Comparison of ENCODE assay signal across 9 mouse cellular contexts in genomic region chr5:143633558-143633871, GRCm38 (mm10). TPM values are rescaled to one million over a fixed set of nuclear protein-coding genes. Genes with fewer than 3 reads are reported as not detected.
DNase-seq lines count a peak whose midpoint lies in the region; ATAC-seq and TF ChIP-seq lines count a peak whose summit lies in the region.
"Had no signal": no experiment of that assay in that cellular context is flagged by ENCODE, and none has a peak within 500 bp of the region (broad histone marks: within the 10 kb centered on the region; RNA-seq: fewer than 3 reads in every experiment).

No protein-coding gene starts in this region.

- H3K9ac ChIP-seq in hindbrain, embryonic 14.5 days = no peak overlapping the region
- H3K9ac ChIP-seq in heart, embryonic 13.5 days = peak overlapping the region; percentile 50
- peak overlapping the region; percentile 36; the same call in 1 of the 2 replicates for H3K9ac ChIP-seq in liver, embryonic 14.5 days (replicated peaks)
- no peak overlapping the region for H3K9ac ChIP-seq in forebrain, embryonic 13.5 days

- peaks cover 42% of the 10 kb centered on the region for H3K4me1 ChIP-seq in hindbrain, embryonic 10.5 days (replicated peaks)
- peaks cover 12% of the 10 kb centered on the region for H3K4me1 ChIP-seq in hindbrain, embryonic 14.5 days (replicated peaks; ENCODE audit: control insufficient read depth, insufficient read depth, low read length)
- H3K4me1 ChIP-seq in heart, embryonic 13.5 days = peaks cover 75% of the 10 kb centered on the region
- H3K4me1 ChIP-seq in liver, embryonic 14.5 days (replicated peaks; ENCODE audit: control insufficient read depth in 2 of 2, insufficient read depth in 2 of 2, low read length in 1 of 2) = peaks cover 68 to 73% of the 10 kb centered on the region in 2 experiments
- peaks cover 3% of the 10 kb centered on the region; the same call in 1 of the 2 replicates for H3K4me1 ChIP-seq in forebrain, embryonic 13.5 days

- H3K27ac ChIP-seq in hindbrain, embryonic 10.5 days = peak overlapping the region; percentile 54; the same call in 1 of the 2 replicates
- no peak overlapping the region; the same call in 1 of the 2 replicates for H3K27ac ChIP-seq in hindbrain, embryonic 14.5 days
- H3K27ac ChIP-seq in heart, embryonic 13.5 days (replicated peaks) = peak overlapping the region; percentile 77
- H3K27ac ChIP-seq in liver, embryonic 14.5 days = peak overlapping the region; percentile 76
- no peak overlapping the region; the same call in 1 of the 2 replicates for H3K27ac ChIP-seq in forebrain, embryonic 13.5 days
- H3K27ac ChIP-seq: forebrain, embryonic 10.5 days had no signal

- no peaks in the 10 kb centered on the region for H3K36me3 ChIP-seq in hindbrain, embryonic 10.5 days
- H3K36me3 ChIP-seq in hindbrain, embryonic 14.5 days (replicated peaks; ENCODE audit: control insufficient read depth, insufficient read depth) = no peaks in the 10 kb centered on the region
- peaks cover 2% of the 10 kb centered on the region; the same call in 1 of the 2 replicates for H3K36me3 ChIP-seq in heart, embryonic 13.5 days
- peaks cover 3% of the 10 kb centered on the region; the same call in 1 of the 2 replicates for H3K36me3 ChIP-seq in liver, embryonic 14.5 days (replicated peaks; ENCODE audit: control insufficient read depth, insufficient read depth, low read depth)
- H3K36me3 ChIP-seq in forebrain, embryonic 13.5 days (ENCODE audit: poor library complexity, severe bottlenecking) = no peaks in the 10 kb centered on the region

- H3K27me3 ChIP-seq in hindbrain, embryonic 10.5 days (ENCODE audit: insufficient read depth, poor library complexity, severe bottlenecking) = no peaks in the 10 kb centered on the region
- no peaks in the 10 kb centered on the region for H3K27me3 ChIP-seq in hindbrain, embryonic 14.5 days (ENCODE audit: control insufficient read depth, insufficient read depth, low read length)
- H3K27me3 ChIP-seq in heart, embryonic 13.5 days (replicated peaks) = no peaks in the 10 kb centered on the region
- no peaks in the 10 kb centered on the region for H3K27me3 ChIP-seq in liver, embryonic 14.5 days (ENCODE audit: control insufficient read depth, insufficient read depth, low read length)
- H3K27me3 ChIP-seq in forebrain, embryonic 13.5 days = no peaks in the 10 kb centered on the region

- no peak for DNase-seq in hindbrain, embryonic 10.5 days (ENCODE audit: low spot score)
- no peak for DNase-seq in hindbrain, embryonic 14.5 days (ENCODE audit: low spot score)
- peak; percentile 55 for DNase-seq in MN1 (ENCODE audit: low spot score)
- DNase-seq in liver, embryonic 14.5 days (ENCODE audit: low read depth in 3 of 3, low spot score in 3 of 3) = peak in 2 of 3 experiments; percentile 73 to 80
- no peak for DNase-seq in right cerebral cortex, postnatal 10 days (ENCODE audit: low spot score in 2 of 2)

- WGBS in hindbrain, embryonic 10.5 days = 51% methylated on average over 5 of the region's 5 CpGs
- 64% methylated on average over 5 of the region's 5 CpGs for WGBS in hindbrain, embryonic 14.5 days
- WGBS in heart, embryonic 13.5 days = 5% methylated on average over 5 of the region's 5 CpGs
- 2% methylated on average over 5 of the region's 5 CpGs for WGBS in liver, embryonic 14.5 days (ENCODE audit: insufficient replicate concordance)
- WGBS in forebrain, embryonic 13.5 days = 67% methylated on average over 5 of the region's 5 CpGs

- H3K4me3 ChIP-seq in hindbrain, embryonic 10.5 days = no peak overlapping the region
- no peak overlapping the region for H3K4me3 ChIP-seq in hindbrain, embryonic 14.5 days (replicated peaks; ENCODE audit: low read length)
- peak overlapping the region; percentile 9; the same call in 1 of the 2 replicates for H3K4me3 ChIP-seq in heart, embryonic 13.5 days
- peak overlapping the region; percentile 7 to 14; a peak in 3 of 4 replicates for H3K4me3 ChIP-seq in liver, embryonic 14.5 days (ENCODE audit: insufficient read depth in 1 of 2, low read depth in 2 of 2, low read length in 2 of 2)
- H3K4me3 ChIP-seq in forebrain, embryonic 13.5 days = no peak overlapping the region
- H3K4me3 ChIP-seq: forebrain, embryonic 10.5 days had no signal

- ATAC-seq in hindbrain, embryonic 14.5 days (ENCODE audit: low FRiP score) = no peak
- ATAC-seq in heart, embryonic 13.5 days (ENCODE audit: extremely low read depth, insufficient number of reproducible peaks, low FRiP score, low TSS enrichment) = no peak
- peak; percentile 92 for ATAC-seq in liver, embryonic 14.5 days (ENCODE audit: insufficient read depth)
- no peak for ATAC-seq in cerebellum, adult (ENCODE audit: insufficient number of reproducible peaks, low FRiP score, low TSS enrichment)
- no peak for ATAC-seq in forebrain, embryonic 13.5 days

- TF ChIP-seq EP300 in liver, embryonic 14.5 days (IDR thresholded peaks at IDR 0.05; ENCODE audit: low read depth) = peak; percentile 75

- TF ChIP-seq CTCF in liver, embryonic 14.5 days (IDR thresholded peaks at IDR 0.05; ENCODE audit: low read depth) = no peak

- H3K9me3 ChIP-seq in hindbrain, embryonic 10.5 days = no peaks in the 10 kb centered on the region
- H3K9me3 ChIP-seq in hindbrain, embryonic 14.5 days (ENCODE audit: control insufficient read depth, low read length) = no peaks in the 10 kb centered on the region
- peaks cover 4% of the 10 kb centered on the region; the same call in 1 of the 2 replicates for H3K9me3 ChIP-seq in heart, embryonic 13.5 days
- H3K9me3 ChIP-seq in liver, embryonic 14.5 days (ENCODE audit: control insufficient read depth, low read length) = no peaks in the 10 kb centered on the region
- no peaks in the 10 kb centered on the region for H3K9me3 ChIP-seq in forebrain, embryonic 13.5 days (replicated peaks)

- H3K4me2 ChIP-seq in hindbrain, embryonic 14.5 days (replicated peaks) = no peak overlapping the region
- peak overlapping the region; percentile 53 for H3K4me2 ChIP-seq in heart, embryonic 13.5 days
- H3K4me2 ChIP-seq in liver, embryonic 14.5 days (ENCODE audit: low read depth) = peak overlapping the region; percentile 69
- H3K4me2 ChIP-seq in forebrain, embryonic 13.5 days = no peak overlapping the region

RNA-seq across cellular contexts. Expression of gene Cyth3, which starts 11.3 kb away (rescaled TPM):
- 33.6 and 36.4 TPM in 2 replicates for polyA plus RNA-seq in hindbrain, embryonic 10.5 days (2016; fragmentation: Nextera tagmentation; extraction: Ambion mirVana)
- polyA plus RNA-seq in hindbrain, embryonic 14.5 days (2014; fragmentation: Nextera tagmentation; extraction: Ambion mirVana) = 39.9 and 40.9 TPM in 2 replicates
- polyA plus RNA-seq in heart, embryonic 13.5 days (2015; fragmentation: Nextera tagmentation; extraction: Ambion mirVana) = 36.8 and 41.4 TPM in 2 replicates
- polyA plus RNA-seq in liver, embryonic 14.5 days (2012; rRNA removed) = 20.7 and 24.1 TPM in 2 replicates
- polyA plus RNA-seq in liver, embryonic 14.5 days (2014; fragmentation: Nextera tagmentation; extraction: Ambion mirVana) = 28.1 and 33.5 TPM in 2 replicates
- polyA plus RNA-seq in forebrain, embryonic 13.5 days (2015; fragmentation: Nextera tagmentation; extraction: Ambion mirVana) = 24.0 and 26.4 TPM in 2 replicates

Comparison
In these comparisons a context has a peak if more than half of its experiments do, and no peak if none do; other contexts are left out.
1. H3K27ac ChIP-seq: peak in hindbrain, embryonic 10.5 days (single experiment), heart, embryonic 13.5 days (single experiment) and liver, embryonic 14.5 days (single experiment); none in hindbrain, embryonic 14.5 days (single experiment) and forebrain, embryonic 13.5 days (single experiment).
2. DNase-seq: peak in MN1 (single experiment) and liver, embryonic 14.5 days (2 of 3); none in hindbrain, embryonic 10.5 days (single experiment), hindbrain, embryonic 14.5 days (single experiment) and right cerebral cortex, postnatal 10 days (0 of 2).
3. H3K4me3 ChIP-seq: peak in heart, embryonic 13.5 days (single experiment) and liver, embryonic 14.5 days (2 of 2); none in hindbrain, embryonic 10.5 days (single experiment), hindbrain, embryonic 14.5 days (single experiment) and forebrain, embryonic 13.5 days (single experiment).
4. H3K4me2 ChIP-seq: peak in heart, embryonic 13.5 days (single experiment) and liver, embryonic 14.5 days (single experiment); none in hindbrain, embryonic 14.5 days (single experiment) and forebrain, embryonic 13.5 days (single experiment).
5. H3K9ac ChIP-seq: peak in heart, embryonic 13.5 days (single experiment) and liver, embryonic 14.5 days (single experiment); none in hindbrain, embryonic 14.5 days (single experiment) and forebrain, embryonic 13.5 days (single experiment).